Mouse (Mus musculus) midbrain, embryonic 10.5 days (tissue): Measurements from ENCODE around the gene Wars2. TPM values are rescaled to one million over a fixed set of nuclear protein-coding genes. Genes with fewer than 3 reads are reported as not detected.

Source experiments
- DNase-seq: peaks from one replicate; pipeline ENCODE4 v3.0.0-alpha.2; 2017; ENCODE audit warnings: low spot score
- H3K27ac ChIP-seq: fragments of 300-500 bp; sonication (generic); replicated peaks from 2 replicates; pipeline ENCODE4 v1.5.1; 2016; ENCODE audit warnings: mild to moderate bottlenecking
- H3K27me3 ChIP-seq: fragments of 300-500 bp; sonication (generic); 2 replicates; pipeline ENCODE4 v1.6.1; 2016; ENCODE audit warnings: low read depth, mild to moderate bottlenecking; ENCODE audit not compliant: poor library complexity, severe bottlenecking
- H3K36me3 ChIP-seq: fragments of 300-500 bp; sonication (generic); 2 replicates; pipeline ENCODE4 v1.6.1; 2016; ENCODE audit warnings: mild to moderate bottlenecking, moderate library complexity
- H3K4me1 ChIP-seq: fragments of 300-500 bp; sonication (generic); 2 replicates; pipeline ENCODE4 v1.6.1; 2016
- H3K4me3 ChIP-seq: fragments of 300-500 bp; sonication (generic); 2 replicates; pipeline ENCODE4 v1.5.1; 2016; ENCODE audit warnings: mild to moderate bottlenecking, moderate library complexity
- H3K9me3 ChIP-seq: fragments of 300-500 bp; sonication (generic); replicated peaks from 2 replicates; pipeline ENCODE4 v1.6.1; 2016; ENCODE audit warnings: mild to moderate bottlenecking
- WGBS: fragments of 180-500 bp; shearing (Covaris S2); methylation state at CpG from one replicate; pipeline ENCODE4 v1.1.7; 2016; 5-methylcytosine and 5-hydroxymethylcytosine counted together
- polyA plus RNA-seq: library from polyadenylated mRNA; unstranded; fragments of >200 nt; fragmentation: Nextera tagmentation; extraction: Ambion mirVana; gene quantifications from 2 replicates; pipeline ENCODE4 v1.2.1, GENCODE M21; 2016

The Wars2 gene
- polyA plus RNA-seq, 1 experiment from 2014 or later: 8.7 TPM

DNA sequence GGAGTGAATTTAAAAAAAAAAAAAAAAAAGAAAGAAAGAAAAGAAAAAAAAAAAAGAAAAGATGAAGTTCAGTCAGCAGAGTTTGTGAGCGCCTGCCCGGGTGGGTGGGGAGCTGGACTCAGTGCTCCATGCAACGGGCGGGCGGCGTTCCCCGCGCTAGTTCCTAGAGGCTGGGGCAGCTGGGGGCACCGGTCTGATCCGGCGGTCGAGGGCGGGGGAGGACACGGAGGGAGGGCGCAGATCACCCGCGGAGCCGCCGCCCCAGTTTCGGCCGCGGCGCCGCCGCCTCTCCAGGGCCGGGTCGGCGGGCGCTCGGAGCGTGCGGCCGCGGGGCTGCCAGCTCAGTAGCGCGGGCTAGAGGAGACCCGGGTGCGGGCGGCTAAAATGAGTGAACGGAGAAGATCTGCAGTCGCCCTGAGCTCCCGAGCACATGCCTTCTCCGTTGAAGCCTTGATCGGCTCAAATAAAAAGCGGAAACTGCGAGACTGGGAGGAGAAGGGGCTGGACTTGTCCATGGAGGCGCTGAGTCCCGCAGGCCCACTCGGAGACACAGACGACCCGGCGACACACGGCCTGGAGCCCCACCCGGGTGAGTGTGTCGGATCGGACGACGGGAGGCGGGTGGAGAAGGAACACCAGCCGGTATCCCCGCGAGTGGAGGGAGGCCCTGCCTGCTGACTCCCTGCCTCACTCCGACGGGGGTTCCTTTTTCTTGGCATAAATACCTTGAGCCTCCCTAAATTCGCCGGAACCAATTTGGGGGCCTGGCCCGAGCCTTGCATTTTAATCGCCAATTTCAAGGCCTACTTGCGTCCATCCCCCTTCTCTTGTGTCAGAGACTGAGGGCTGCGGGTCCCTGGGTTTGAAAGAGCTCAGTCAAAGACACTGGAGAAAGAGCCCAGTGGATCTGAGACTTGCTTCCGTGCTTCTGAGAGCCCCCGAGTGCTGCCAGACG, 112.9 kb downstream of the Wars2 start:
- Histone ChIP-seq H3K9me3 (no peaks in the 10 kb centered on the region), H3K27ac (no peak overlapping the region; the same call in 1 of the 2 replicates), H3K4me1 (peaks cover 23% of the 10 kb centered on the region), H3K4me3 (peak overlapping the region; percentile 55), H3K36me3 (no peaks in the 10 kb centered on the region), H3K27me3 (peaks cover 100% of the 10 kb centered on the region)
- under 1% methylated on average over 73 of the region's 73 CpGs for WGBS
- DNase-seq: peak; percentile 75

DNA sequence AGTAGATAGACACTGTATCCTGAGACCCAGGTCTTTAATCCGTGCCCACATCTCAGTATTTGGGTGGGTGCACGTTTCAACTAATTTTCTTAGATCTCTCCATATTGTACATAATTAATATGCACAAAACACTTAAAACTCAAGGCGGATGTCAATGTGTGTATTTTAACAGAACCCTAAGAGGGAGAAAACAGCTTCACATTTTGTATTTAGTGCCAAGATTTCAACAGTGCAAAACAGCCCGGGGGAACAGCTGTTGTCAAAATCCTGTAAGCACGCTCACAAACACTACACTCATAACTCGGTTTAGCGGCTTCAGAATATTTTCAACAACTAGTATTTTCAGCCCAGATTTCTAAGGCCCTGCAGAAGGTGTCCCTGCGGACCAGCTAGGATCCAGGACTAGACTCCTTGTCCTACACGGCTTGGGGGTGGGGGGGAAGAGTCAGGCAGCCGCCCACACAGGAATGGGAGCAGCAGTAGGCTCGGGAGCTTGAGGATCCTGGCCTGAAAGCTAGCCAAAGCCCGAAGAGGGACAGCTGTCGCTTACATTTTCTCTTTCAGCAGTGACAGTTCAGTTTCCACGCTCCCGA, 113.8 kb downstream of the Wars2 start:
- H3K4me3 ChIP-seq: peak overlapping the region; percentile 55; the same call in 1 of the 2 replicates
- no peak overlapping the region for H3K27ac ChIP-seq
- under 1% methylated on average over 15 of the region's 15 CpGs for WGBS
- H3K27me3 ChIP-seq: peaks cover 100% of the 10 kb centered on the region
- no peaks in the 10 kb centered on the region for H3K9me3 ChIP-seq
- peaks cover 19% of the 10 kb centered on the region for H3K4me1 ChIP-seq
- DNase-seq: peak; percentile 57
- no peaks in the 10 kb centered on the region for H3K36me3 ChIP-seq

DNA sequence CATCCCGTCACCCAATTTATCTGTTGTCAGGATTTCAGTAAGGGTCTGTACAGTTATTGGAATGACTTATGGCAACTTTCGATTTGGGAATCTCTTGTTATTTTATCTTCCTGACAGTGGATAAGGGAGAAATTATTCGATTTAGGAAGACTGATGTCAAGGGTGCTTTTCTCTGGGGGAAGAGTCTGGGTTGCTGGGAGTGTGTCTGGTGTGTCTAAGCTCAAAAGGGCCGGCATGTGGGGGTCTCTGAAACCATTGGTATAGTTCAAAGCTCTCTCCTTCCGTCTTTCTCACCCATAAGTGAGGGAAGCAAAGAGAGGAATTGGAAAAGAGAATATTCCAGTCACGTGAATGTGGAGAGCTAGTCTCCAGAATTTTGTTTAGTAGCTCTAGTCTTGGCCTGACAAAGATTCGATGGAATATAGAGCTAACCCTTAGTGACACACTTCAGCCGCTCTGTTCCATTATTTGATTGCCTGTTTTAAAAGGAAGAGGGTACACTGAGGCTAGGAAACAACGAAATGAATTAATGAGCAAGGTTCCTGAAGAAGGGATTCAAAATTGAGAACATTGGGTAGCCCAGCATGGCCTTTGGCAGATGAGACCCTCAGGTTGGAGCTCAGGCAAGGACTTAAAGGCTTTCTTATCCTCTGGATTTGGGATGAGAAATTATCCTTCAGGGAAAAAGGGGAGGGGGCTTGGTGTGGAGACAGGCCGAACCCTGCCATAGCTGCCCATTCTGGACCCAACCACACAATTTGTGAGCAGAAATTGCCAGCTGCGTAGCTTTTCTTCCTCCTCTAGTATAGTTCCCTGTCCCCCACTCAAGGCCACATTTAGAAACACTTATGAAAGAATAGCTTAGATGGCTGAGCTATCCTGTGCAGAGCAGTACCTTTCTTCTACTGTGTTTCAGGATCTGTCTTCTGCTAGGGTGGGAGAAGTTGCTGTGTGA, 114.8 kb downstream of the Wars2 start:
- Histone ChIP-seq H3K27ac (no peak overlapping the region), H3K4me1 (peaks cover 19% of the 10 kb centered on the region), H3K27me3 (peaks cover 100% of the 10 kb centered on the region), H3K36me3 (no peaks in the 10 kb centered on the region), H3K9me3 (no peaks in the 10 kb centered on the region), H3K4me3 (no peak overlapping the region)
- DNase-seq: peak; percentile 32
- 4% methylated on average over 11 of the region's 11 CpGs for WGBS

DNA sequence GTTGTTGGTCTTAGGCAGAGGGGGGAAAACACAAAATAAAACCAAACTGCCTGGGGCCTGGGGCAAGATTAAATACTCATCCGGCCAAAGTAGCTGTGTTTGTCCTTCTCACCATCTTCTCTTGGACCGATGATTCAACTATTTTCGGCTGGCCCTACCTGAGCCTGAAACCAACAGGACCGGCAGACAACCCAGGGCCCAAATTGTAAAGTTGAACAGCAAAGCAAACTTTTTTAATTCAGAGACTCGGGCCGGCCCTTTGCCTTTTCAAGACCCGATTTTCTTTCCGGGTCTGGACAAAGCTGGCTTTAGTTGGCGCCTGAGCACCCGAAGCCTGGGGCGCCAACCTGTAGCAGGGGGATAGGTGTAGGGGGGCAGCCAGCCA, 115.5 kb downstream of the Wars2 start:
- Histone ChIP-seq H3K36me3 (no peaks in the 10 kb centered on the region), H3K4me3 (no peak overlapping the region), H3K27ac (no peak overlapping the region), H3K27me3 (peaks cover 100% of the 10 kb centered on the region), H3K9me3 (no peaks in the 10 kb centered on the region), H3K4me1 (peaks cover 19% of the 10 kb centered on the region)
- WGBS: 3% methylated on average over 11 of the region's 11 CpGs
- no peak for DNase-seq

DNA sequence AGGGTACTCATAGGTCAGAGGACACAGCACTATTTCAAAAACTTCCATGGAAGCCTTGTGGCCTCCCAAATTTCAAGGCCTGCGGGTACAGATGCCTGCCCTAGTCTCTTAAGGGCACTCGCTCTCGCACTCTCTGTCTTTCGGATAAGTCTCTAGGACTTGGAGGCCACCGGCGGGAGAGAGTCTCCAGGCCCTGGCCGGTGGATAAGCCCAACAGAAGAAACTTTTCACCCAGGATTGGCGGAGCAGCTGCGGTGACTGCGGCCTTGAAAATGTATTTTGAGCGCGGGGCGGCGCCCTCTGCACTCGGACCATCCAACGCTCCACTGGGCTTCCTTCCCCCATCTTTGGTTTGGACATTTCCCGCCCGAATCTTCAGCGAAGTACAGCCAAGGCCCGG, 115.9 kb downstream of the Wars2 start:
- Histone ChIP-seq H3K27me3 (peaks cover 100% of the 10 kb centered on the region), H3K4me1 (peaks cover 19% of the 10 kb centered on the region), H3K27ac (no peak overlapping the region), H3K9me3 (no peaks in the 10 kb centered on the region), H3K36me3 (no peaks in the 10 kb centered on the region), H3K4me3 (no peak overlapping the region)
- peak; percentile 72 for DNase-seq
- WGBS: under 1% methylated on average over 20 of the region's 20 CpGs

DNA sequence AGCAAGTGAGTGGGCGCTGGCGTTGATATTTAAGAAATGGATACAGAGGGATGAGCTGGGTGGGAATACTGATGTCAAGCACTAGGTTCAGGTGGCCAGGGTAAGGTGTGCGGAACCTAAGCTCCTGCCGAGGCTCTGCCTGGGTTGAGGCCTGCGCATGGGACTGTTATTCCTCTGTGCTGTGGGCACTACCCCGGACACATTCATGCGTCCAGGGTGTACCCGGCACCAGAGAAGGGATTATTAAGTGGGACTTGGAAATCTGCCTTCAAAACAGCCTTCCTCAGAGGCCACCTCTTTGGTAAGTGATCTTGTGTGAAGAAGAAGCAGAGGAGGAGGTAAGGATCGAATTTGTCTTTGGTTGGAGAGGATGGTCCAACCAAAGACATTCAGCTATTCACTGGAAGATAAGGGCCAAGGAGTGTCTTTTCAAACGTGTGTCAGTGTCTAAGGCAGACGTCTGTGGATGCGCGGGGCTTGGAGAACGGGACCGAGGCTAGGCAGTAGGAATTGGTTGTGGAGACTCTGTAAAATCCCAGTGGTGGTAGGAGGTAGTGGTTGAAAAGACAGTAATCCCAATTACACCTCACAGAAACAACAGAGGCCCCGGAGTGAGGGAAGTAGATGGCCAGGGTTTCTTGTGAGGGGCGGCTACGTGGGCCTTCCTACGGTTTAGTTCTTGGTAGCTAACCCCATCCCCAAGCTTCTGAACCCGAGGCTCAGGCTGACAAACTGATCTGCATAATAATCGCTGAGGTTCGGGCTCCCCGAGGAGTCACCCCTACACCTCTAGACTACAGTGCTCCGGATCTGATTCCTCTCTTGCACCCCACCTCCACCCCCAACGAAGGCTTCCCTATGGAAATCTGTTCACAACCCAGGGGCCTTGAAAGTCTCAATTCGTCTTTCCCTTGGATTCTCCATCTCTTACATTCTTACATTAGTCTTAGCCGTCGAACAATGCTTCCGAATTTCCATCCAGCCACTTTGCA, 117.0 kb downstream of the Wars2 start:
- no peak overlapping the region for H3K27ac ChIP-seq
- peaks cover 16% of the 10 kb centered on the region for H3K4me1 ChIP-seq
- no peaks in the 10 kb centered on the region for H3K9me3 ChIP-seq
- peak; percentile 48 for DNase-seq
- no peak overlapping the region for H3K4me3 ChIP-seq
- H3K36me3 ChIP-seq: no peaks in the 10 kb centered on the region
- 2% methylated on average over 29 of the region's 29 CpGs for WGBS
- H3K27me3 ChIP-seq: peaks cover 100% of the 10 kb centered on the region

DNA sequence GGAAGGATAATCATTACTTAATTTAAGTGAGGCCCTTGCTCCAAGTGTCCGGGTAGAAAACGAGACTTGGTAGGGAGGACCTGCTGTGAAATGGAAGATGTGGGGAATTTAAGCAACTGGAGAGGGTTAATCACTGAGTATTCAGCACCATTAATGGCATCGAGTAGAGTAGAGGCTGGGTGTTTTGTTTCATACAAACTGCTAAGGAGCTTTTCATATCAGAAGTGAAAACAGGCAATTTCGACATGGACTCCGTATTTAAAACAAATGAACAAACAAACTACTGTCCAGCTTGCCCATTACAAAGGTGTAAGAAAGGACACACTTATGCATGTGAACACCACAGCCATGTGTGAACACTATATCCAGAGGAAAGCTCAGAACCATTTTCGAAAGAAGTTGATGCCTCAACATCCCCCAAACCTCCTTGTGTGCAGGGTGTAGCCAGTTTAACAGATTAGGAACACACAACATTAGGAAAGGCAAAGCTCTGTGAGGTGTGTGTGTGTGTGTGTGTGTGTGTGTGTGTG, 118.9 kb downstream of the Wars2 start:
- Histone ChIP-seq H3K27ac (no peak overlapping the region), H3K27me3 (peaks cover 100% of the 10 kb centered on the region), H3K4me3 (no peak overlapping the region), H3K4me1 (no peaks in the 10 kb centered on the region; the same call in 1 of the 2 replicates), H3K9me3 (no peaks in the 10 kb centered on the region), H3K36me3 (no peaks in the 10 kb centered on the region)
- peak; percentile 39 for DNase-seq
- WGBS: 8% methylated on average over 6 of the region's 6 CpGs

DNA sequence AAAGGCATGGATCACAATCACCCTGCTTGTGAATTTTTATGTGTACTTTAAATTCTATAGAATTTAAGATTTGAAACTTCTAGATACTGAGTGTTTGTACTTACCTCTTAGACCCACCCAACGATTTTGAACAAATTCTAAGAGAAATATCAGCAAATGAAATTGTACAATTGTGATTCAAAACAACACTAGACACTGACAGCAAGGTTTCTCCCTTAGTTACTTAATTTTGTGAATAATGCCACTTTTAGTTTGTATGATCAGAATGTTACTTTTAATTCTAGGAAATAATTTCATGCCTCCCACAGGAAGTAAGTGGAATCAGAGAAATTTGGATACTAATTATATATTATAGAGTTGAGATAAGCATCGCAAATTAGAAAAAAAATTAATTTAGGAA, 119.5 kb downstream of the Wars2 start:
- peaks cover 100% of the 10 kb centered on the region for H3K27me3 ChIP-seq
- DNase-seq: no peak
- 41% methylated on average over 2 of the region's 2 CpGs for WGBS
- no peaks in the 10 kb centered on the region for H3K36me3 ChIP-seq
- no peaks in the 10 kb centered on the region for H3K9me3 ChIP-seq
- no peak overlapping the region for H3K27ac ChIP-seq
- H3K4me1 ChIP-seq: no peaks in the 10 kb centered on the region
- H3K4me3 ChIP-seq: no peak overlapping the region

DNA sequence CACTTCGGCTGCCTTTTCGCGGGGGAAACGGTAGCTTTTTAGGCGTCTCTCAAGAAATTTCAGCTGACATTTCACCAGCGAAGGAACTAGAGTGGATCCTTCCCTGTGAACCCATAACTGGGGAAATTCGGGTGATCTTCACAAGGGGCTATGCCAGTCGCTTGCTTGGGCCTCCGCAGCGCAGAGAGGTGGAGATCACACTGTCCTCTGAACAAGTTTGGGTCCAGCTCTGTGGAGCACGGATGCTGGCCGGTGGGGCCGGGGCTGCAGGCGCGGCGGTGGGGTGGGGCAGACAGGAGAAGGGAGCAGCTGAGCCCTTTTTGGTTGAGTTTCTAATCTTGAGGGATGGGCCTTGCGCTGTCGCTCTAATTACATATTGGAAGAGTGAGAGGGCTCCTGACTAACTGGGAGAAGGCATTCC, 120.5 kb downstream of the Wars2 start:
- H3K27me3 ChIP-seq: peaks cover 100% of the 10 kb centered on the region
- no peak overlapping the region for H3K4me3 ChIP-seq
- no peaks in the 10 kb centered on the region for H3K4me1 ChIP-seq
- 1% methylated on average over 18 of the region's 18 CpGs for WGBS
- DNase-seq: peak; percentile 50
- no peak overlapping the region for H3K27ac ChIP-seq
- no peaks in the 10 kb centered on the region for H3K36me3 ChIP-seq
- H3K9me3 ChIP-seq: no peaks in the 10 kb centered on the region

DNA sequence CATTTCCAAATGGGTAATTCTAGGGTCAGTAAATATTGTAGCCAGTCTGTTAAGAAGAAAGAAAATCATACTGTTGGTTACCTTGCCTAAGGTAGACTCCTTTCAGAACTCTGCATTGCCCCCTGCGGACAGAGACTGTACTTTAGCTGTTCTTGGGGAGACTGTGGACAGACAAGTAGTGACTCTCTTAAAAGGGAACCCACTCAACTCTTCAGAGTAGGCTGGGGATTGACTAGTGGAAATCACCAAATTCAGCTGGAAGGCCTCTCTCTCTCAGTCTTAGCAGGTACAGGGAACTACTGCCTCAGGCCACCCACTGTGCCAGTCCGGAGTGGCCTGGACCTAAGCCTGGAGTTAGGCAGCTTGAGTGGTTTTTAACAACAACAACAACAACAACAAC, 121.1 kb downstream of the Wars2 start:
- no peaks in the 10 kb centered on the region for H3K4me1 ChIP-seq
- WGBS: 3% methylated on average over 2 of the region's 2 CpGs
- H3K27ac ChIP-seq: no peak overlapping the region
- H3K9me3 ChIP-seq: no peaks in the 10 kb centered on the region
- H3K36me3 ChIP-seq: no peaks in the 10 kb centered on the region
- peaks cover 100% of the 10 kb centered on the region for H3K27me3 ChIP-seq
- H3K4me3 ChIP-seq: no peak overlapping the region
- peak; percentile 24 for DNase-seq

DNA sequence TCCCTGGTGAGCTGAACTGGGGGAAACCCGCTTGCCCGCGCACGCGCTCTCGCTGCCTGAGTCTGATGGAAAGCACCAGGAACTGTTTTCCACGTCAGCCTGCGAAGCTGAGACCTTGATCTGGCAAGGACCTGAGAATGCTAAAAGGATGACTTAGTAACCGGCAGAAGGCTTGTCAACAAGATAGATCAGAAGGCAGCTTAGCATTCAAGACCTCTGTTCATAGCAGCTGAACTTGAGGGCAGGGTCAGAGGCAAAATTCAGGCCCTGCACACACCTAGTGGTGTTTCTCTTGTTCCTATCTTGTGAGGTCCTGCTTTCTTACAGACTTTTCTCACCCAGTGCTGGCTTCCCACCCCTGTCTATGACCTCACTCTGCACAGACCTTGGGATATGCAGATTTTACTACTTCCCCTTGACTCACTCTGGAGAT, 122.6 kb downstream of the Wars2 start:
- Histone ChIP-seq H3K27me3 (peaks cover 100% of the 10 kb centered on the region), H3K9me3 (no peaks in the 10 kb centered on the region), H3K27ac (no peak overlapping the region), H3K4me1 (no peaks in the 10 kb centered on the region), H3K4me3 (no peak overlapping the region), H3K36me3 (no peaks in the 10 kb centered on the region)
- DNase-seq: peak; percentile 31
- WGBS: 11% methylated on average over 9 of the region's 9 CpGs
